Mouse (Mus musculus) brain, embryonic 14.5 days (tissue): ENCODE results near the gene Sipa1l1. TPM values are rescaled to one million over a fixed set of nuclear protein-coding genes. Genes with fewer than 3 reads are reported as not detected.
"Not testable (repeated sequence)": the region's sequence is repeated elsewhere in the genome, so short reads cannot be mapped to it uniquely, and the experiment has no call there.

ENCODE experiments used
- DNase-seq: peaks from one replicate; pipeline ENCODE4 v3.0.0-alpha.2; 2011; ENCODE audit warnings: low read depth
- CTCF ChIP-seq: fragments of 200-500 bp; IDR thresholded peaks from 2 replicates; pipeline ENCODE4 v1.5.1; 2012; ENCODE audit warnings: inconsistent platforms, mild to moderate bottlenecking, moderate library complexity, borderline replicate concordance; ENCODE audit not compliant: insufficient read depth, insufficient read length; ENCODE audit errors: extremely low read depth
- POLR2A ChIP-seq: fragments of 200-500 bp; IDR thresholded peaks from 2 replicates; pipeline ENCODE4 v1.6.1; 2012; ENCODE audit warnings: mild to moderate bottlenecking, inconsistent platforms, borderline replicate concordance; ENCODE audit not compliant: poor library complexity, insufficient read depth, insufficient read length, severe bottlenecking; ENCODE audit errors: extremely low read depth
- polyA plus RNA-seq: library from polyadenylated mRNA; depleted of rRNA; stranded (reverse); fragments of >200 nt; gene quantifications from 2 replicates; pipeline ENCODE4 v1.2.3, GENCODE M21; 2012

The Sipa1l1 gene
- polyA plus RNA-seq, 1 experiment = 24.1 TPM

DNA sequence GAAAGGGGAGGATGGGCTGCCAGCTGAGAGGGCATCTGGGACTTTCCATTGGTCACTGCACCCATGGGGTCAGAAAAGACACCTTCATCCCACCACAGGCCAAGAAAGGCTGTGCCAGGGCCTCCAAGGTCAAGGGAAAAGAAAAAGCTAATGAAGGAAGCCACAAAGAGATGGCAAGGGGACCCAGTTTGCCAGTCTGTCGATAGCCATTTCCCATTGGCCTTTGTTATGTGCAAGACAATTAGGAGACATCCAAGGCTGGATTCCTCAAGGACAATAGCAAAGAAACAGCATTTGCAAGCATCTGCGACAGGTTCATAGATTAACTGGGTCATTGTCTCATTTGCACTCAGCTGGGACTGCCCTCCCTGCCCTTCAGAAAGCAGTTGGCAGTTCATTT lies 316.3 kb downstream of the Sipa1l1 start:
- DNase-seq = no peak
- TF ChIP-seq CTCF = no peak
- TF ChIP-seq POLR2A = no peak

GRCm38 (mm10) chr12:82486829-82487560 lies 317.9 kb downstream of the Sipa1l1 start:
- DNase-seq = peak; percentile 74
- no peak for TF ChIP-seq POLR2A
- TF ChIP-seq CTCF = no peak

GRCm38 (mm10) chr12:82489093-82489492 lies 320.0 kb downstream of the Sipa1l1 start:
- no peak for DNase-seq
- TF ChIP-seq POLR2A (no peak), CTCF (peak; percentile 55; the same call in 1 of the 2 replicates)

DNA sequence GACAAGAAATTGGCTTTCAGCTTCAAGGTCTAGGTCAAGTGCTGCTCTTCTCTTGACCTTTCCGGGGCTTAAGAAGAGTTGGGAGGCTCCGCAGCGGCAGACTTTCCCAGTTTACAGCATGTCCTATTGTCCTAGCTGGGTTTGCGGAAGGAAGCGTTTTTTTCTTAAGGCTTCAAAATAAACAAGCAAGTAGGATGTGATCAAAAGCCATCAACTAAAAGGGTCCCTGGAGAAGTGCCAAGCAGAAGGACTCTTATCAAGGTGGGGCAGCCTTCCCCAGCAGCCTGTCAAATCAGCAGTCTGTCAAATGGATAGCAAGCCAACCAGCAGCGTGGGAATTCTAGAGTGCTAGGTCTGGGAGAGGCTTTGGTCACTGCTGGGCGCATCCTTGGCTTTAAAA lies 320.5 kb downstream of the Sipa1l1 start:
- DNase-seq = no peak
- no peak for TF ChIP-seq CTCF
- TF ChIP-seq POLR2A = no peak

DNA sequence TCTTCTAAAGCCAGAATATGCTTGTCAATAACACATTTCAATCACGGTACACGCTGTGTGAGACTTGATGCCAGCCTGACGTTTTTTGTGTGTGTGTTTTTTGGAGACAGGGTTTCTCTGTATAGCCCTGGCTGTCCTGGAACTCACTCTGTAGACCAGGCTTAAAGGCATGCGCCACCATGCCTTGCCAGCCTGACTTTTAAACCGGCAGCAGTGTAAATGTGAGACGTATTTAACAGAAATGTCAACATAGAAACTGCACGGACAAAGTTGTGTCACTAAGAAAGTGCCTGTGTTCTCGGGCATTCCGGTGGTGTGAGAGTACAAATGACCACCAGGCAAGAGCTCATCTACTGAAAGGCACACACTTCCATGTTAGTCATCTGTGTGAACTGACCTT lies 323.3 kb downstream of the Sipa1l1 start:
- DNase-seq = no peak
- no peak for TF ChIP-seq POLR2A
- no peak for TF ChIP-seq CTCF

- DNase-seq = not testable (repeated sequence)
These were observed 324.1 kb downstream of the Sipa1l1 start for GRCm38 (mm10) chr12:82493260-82493659.

- no peak for DNase-seq
- no peak for TF ChIP-seq POLR2A
These were observed 326.8 kb downstream of the Sipa1l1 start for GRCm38 (mm10) chr12:82495936-82496335.

GRCm38 (mm10) chr12:82497866-82498631 lies 328.9 kb downstream of the Sipa1l1 start:
- peak; percentile 85 for DNase-seq
- TF ChIP-seq CTCF (peak; percentile 75; the same call in 1 of the 2 replicates), POLR2A (no peak)

- no peak for DNase-seq
- TF ChIP-seq POLR2A (no peak), CTCF (no peak)
These were observed 329.6 kb downstream of the Sipa1l1 start for GRCm38 (mm10) chr12:82498701-82499100.

- no peak for TF ChIP-seq POLR2A
- TF ChIP-seq CTCF = no peak
- DNase-seq = no peak
These were observed 330.6 kb downstream of the Sipa1l1 start for GRCm38 (mm10) chr12:82499731-82500130.
